Mouse (Mus musculus) kidney, adult 9 months (tissue): Measurements from ENCODE around the gene Stk32c.

Experiments used
- DNase-seq: peaks from one replicate; pipeline ENCODE4 v3.0.0; 2022

The Stk32c gene

GRCm38 (mm10) chr7:139089892-139090874 lies 122.9 kb downstream of the Stk32c start:
- DNase-seq, result no peak

- no peak for DNase-seq
Measured at GRCm38 (mm10) chr7:139087801-139088200, 125.3 kb downstream of the Stk32c start.

DNA sequence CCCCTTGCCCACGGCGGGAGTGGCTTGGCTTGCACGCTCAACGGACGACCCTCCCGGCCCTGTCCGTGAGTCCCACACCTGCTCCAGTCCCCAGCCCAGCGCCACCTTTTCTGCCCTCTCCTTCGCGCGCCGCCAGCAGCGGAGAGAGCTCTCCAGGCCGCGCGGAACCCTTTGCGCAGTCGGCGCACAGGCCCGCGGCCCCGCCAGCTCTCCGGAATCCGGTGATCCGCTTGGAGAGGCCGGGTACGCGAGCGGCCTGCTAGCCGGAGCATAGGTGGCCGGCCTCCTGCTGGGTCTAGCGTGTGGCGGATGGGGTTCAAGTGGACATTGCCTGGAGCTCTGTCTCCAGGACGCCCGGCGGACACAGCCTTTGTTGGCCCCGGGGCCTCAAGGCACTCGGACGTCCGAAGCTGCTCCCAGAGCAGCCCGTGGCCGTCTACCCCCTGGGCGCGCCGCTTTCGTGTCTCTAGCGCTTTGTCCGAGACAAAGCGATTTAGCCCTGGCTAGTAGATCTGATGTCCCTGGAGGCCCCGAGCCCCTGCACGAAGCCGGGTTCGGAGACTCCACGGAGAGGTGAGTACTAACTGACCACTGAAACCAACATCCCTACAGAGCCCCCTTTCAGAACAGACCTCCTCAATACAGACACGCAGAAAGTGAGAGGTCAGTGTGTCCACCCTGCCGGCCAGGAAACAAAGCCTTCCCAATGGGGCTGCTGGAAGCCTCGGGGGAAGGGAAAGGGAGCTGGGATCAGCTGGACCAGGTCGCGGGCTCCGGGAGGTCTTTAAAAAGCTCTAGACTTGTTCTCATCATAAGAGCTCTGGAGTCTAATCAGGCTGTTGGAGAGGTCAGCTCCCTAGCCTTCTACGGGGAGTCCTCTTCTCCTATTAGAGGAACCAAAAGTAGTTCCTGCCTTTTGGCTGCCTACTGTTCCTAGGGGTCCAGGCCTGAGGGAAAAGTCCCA lies 126.6 kb downstream of the Stk32c start:
- DNase-seq, result no peak

DNA sequence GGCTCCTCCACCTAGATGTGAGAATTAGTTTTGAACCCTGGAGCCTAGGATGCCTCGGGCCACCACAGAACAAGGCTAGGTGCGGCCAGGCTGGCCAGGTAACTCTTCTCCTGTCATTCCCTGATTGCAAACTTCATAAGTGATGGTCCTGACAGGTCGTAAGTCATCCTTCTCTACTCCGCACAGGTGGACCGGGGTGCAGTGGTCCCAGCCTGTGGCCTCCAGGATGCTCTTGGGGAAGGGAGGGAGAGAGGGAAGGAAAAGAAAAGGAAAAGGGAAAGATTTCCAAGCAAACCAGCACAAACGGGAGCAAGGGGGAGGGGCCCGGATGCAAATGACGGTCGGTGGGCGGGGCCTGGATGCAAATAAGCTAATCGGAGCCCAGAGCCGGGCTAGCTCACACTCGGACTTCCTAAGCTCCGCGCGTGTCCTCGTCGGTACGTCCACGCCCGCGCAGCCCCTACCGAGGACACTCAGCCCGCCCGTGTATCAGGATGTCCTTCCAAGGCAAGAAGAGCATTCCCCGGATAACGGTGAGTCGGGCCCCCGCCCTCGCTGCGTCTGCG lies 127.4 kb downstream of the Stk32c start, which contains the start of gene Dpysl4:
TSS of gene Dpysl4 (plus strand) at position 373 of the 566 bp plus-strand sequence.
- DNase-seq, result peak; percentile 6

DNA sequence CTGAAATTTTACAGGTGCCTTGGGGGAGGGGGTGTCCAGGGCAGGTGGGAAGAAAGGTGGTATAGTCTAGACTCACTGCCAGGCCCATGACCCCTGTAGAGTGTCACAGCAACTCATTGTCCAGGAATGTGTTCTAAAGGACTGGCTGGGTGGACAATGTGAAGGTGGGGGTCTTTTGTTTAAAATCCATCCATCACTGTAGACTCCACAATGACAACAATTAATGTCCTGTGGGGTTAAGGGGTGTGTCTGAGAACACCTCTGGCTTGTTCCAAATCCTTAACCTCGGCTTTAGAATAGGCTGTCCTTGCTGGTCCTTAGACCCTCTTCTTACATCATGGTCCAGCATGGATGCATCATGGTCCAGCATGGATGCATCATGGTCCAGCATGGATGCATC lies 128.8 kb downstream of the Stk32c start:
- no peak for DNase-seq

DNA sequence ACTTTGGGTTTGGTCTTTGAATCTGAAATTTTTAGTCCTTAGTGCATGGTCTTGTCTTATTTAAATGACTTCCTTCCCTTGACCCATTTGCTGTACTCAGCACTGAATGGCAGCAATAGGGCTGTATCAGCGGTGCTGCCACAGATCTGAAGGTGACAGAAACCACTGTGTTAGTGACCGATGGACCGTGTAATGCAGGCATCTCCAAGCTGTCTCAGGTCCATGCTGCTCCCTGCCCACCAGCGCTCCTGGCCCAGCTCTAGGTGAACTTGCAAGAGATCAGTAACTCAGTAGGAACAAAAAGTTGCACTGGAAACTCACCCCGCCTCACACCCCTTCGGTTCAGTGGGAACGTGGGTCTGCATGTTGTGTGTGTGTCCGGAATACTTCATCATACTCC lies 130.8 kb downstream of the Stk32c start:
- DNase-seq, result no peak

- no peak for DNase-seq
Measured at GRCm38 (mm10) chr7:139081158-139081557, 131.9 kb downstream of the Stk32c start.

GRCm38 (mm10) chr7:139080714-139081113 lies 132.4 kb downstream of the Stk32c start:
- DNase-seq, result no peak

DNA sequence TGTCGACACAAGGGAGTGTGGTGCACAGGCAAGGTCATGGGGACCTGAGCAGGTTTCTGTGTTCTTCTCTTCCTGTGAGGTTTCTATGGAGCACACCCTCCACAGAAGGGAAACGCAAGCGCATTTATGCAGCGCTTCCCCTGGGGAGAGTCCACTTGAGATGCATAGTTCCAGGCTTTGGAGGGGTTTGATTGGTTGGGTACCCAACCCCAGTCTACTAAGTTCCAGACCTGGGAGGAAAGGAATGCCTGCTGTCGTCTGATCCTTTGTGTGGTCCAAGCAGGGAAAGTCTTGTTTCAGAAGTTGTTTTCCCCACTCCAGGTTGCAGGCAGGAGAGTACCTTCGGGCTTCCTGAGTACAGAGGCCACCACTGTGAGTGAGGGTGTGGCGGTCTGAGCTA lies 134.0 kb downstream of the Stk32c start:
- DNase-seq, result no peak

DNA sequence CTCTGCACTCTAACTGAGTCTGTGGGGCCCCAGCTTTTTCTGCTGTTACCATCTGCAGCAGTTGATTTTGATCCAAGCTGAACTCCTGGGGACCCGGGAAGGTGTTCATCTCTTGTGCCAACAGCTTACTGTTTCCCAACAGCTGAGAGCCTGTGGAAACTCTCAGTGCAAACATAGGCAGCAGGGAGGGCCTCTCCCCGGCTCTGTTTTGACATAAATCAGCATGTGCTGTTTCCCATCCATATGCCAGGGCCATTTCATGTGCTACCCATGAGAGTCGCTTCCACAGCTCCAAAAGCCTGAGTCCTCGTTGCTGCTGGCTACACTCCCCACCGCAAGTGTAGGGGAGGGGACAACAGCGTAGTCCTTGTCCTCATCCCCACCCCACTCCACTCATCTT lies 134.9 kb downstream of the Stk32c start:
- DNase-seq, result no peak

- DNase-seq, result no peak
Measured at GRCm38 (mm10) chr7:139077283-139077682, 135.8 kb downstream of the Stk32c start.

DNA sequence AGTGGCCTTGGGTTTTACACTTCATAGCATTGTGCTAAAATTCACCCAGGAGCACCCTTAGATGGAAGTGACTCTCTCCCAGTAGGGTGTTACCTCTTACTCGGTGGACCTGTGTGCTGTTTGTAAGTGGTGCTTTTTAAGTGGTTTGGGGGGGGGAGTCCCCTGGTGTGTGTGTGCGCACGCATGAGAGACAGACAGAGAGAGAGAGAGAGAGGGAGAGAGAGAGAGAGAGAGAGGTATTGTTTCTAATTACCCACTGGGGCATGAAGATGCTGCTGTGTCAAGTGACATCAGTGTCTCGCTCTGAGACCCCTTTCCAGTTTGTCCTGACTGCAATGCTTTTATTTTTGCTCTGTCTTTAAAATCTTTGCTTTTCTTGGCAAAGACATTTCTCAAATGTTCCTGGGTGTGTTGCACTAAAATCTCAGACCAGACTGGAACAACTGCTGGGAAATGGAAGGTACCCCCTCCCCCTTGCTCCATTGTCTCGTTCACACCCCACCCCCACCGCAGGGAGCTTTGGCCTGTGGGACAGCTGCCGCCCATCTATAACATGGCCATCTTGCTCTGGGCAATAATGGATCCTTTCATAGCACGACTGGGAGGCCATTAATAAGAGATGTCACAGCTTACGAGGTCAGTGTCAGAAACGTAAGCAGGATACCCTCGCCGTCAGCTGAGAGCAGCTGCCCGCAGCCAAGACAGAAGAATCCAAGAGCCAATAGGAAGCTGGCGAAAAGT lies 137.9 kb downstream of the Stk32c start:
- no peak for DNase-seq

DNA sequence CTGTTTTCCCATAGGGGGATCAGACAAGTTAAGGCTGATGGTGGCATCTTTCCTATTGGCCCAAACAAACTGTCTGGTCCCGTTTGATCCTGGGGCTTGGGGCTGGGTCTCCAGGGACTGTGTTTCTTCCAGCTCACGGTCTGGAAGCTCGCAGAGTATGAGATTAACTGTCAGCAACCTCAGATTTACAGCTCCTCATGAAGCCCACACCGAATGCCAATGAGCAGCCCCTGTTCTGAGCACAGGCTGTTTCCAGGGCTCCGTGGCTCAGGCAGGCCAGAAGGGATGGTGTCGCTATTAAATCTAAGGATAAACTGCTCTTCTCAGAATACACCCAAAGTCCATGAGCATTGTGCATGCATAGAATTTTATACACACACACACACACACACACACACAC lies 138.9 kb downstream of the Stk32c start:
- no peak for DNase-seq

GRCm38 (mm10) chr7:139068182-139068623 lies 144.9 kb downstream of the Stk32c start:
- peak; percentile 63 for DNase-seq

DNA sequence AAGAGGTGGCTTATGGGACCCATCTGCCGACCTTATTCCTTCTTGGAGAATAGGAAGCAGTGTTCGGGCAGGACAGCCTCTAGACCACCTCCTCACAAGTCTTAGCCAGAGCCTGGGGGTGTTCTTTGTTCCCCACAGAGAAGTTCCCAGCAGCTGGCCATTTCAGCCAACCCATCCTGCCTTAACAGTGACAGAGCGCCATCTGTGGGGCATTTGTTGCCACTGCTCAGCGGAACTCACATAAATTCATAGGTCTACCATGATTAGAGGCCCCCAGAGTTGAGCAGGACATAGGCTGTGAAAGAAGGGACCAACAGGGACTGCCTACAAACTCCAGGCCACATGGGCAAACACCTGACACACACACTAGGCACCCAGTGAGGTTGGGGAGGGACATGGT lies 149.7 kb downstream of the Stk32c start:
- peak; percentile 6 for DNase-seq
